In genomic region chr11:95046980-95047680, GRCm38 (mm10) we compare ENCODE assay signal across 7 mouse cellular contexts. TPM values are rescaled to one million over a fixed set of nuclear protein-coding genes. Genes with fewer than 3 reads are reported as not detected.
DNase-seq lines count a peak whose midpoint lies in the region; ATAC-seq lines count a peak whose summit lies in the region.

No protein-coding gene starts in this region.

- no peaks in the 10 kb centered on the region for H3K36me3 ChIP-seq in embryonic facial prominence, embryonic 14.5 days (ENCODE audit: control insufficient read depth, insufficient read depth, low read length)
- peaks cover 3% of the 10 kb centered on the region; the same call in 1 of the 2 replicates for H3K36me3 ChIP-seq in hindbrain, embryonic 16.5 days (ENCODE audit: control insufficient read depth, insufficient read depth, low read length)

- no peaks in the 10 kb centered on the region for H3K4me1 ChIP-seq in embryonic facial prominence, embryonic 14.5 days (ENCODE audit: control insufficient read depth, insufficient read depth, low read length)
- H3K4me1 ChIP-seq in hindbrain, embryonic 16.5 days (ENCODE audit: control insufficient read depth, insufficient read depth, low read depth, low read length) = no peaks in the 10 kb centered on the region

- no peak overlapping the region for H3K27ac ChIP-seq in embryonic facial prominence, embryonic 14.5 days (replicated peaks; ENCODE audit: low read depth, low read length)
- H3K27ac ChIP-seq in hindbrain, embryonic 16.5 days (ENCODE audit: low read depth, low read length) = no peak overlapping the region

- DNase-seq in 3T3-L1 (ENCODE audit: low read depth, low spot score) = peak; percentile 82
- peak; percentile 77 to 79 for DNase-seq in B cell, adult 2 months
- peak; percentile 58 to 65 for DNase-seq in adrenal gland, postnatal 36 days
- DNase-seq in embryonic facial prominence, embryonic 14.5 days (ENCODE audit: low spot score) = peak; percentile 82
- DNase-seq in lung, adult 18-20 months = peak; percentile 47 to 65
- peak; percentile 65 for DNase-seq in retina, postnatal 7 days (ENCODE audit: low read depth, low spot score)

- no peak for ATAC-seq in embryonic facial prominence, embryonic 14.5 days (ENCODE audit: low read depth)
- peak; percentile 50; the same call in 1 of the 2 replicates for ATAC-seq in hindbrain, embryonic 16.5 days

- H3K9me3 ChIP-seq in embryonic facial prominence, embryonic 14.5 days (ENCODE audit: control insufficient read depth, low read length) = no peaks in the 10 kb centered on the region
- H3K9me3 ChIP-seq in hindbrain, embryonic 16.5 days (ENCODE audit: control insufficient read depth, low read length) = no peaks in the 10 kb centered on the region

- H3K27me3 ChIP-seq in embryonic facial prominence, embryonic 14.5 days (replicated peaks; ENCODE audit: control insufficient read depth, insufficient read depth, low read length) = no peaks in the 10 kb centered on the region
- no peaks in the 10 kb centered on the region for H3K27me3 ChIP-seq in hindbrain, embryonic 16.5 days (replicated peaks; ENCODE audit: control insufficient read depth, insufficient read depth, low read length)

- H3K9ac ChIP-seq in embryonic facial prominence, embryonic 14.5 days (ENCODE audit: low read depth, low read length) = no peak overlapping the region
- H3K9ac ChIP-seq in hindbrain, embryonic 16.5 days (ENCODE audit: low read depth, low read length) = no peak overlapping the region

- 57% methylated on average over 9 of the region's 9 CpGs for WGBS in embryonic facial prominence, embryonic 14.5 days
- WGBS in hindbrain, embryonic 16.5 days = 54% methylated on average over 9 of the region's 9 CpGs

- H3K4me2 ChIP-seq in embryonic facial prominence, embryonic 14.5 days (ENCODE audit: low read depth, low read length) = no peak overlapping the region
- no peak overlapping the region for H3K4me2 ChIP-seq in hindbrain, embryonic 16.5 days (ENCODE audit: low read length)

- H3K4me3 ChIP-seq in embryonic facial prominence, embryonic 14.5 days (ENCODE audit: low read depth, low read length) = no peak overlapping the region
- no peak overlapping the region for H3K4me3 ChIP-seq in hindbrain, embryonic 16.5 days (ENCODE audit: low read length)

RNA-seq across cellular contexts. Expression of gene Pdk2, which starts 6.0 kb away (rescaled TPM):
- total RNA-seq in adrenal gland, postnatal 36 days (2021) = 100 to 1,000 TPM in 1 of 2 experiments, 10 to 100 TPM in 1; 70.0 to 103 TPM
- 37.8 and 41.6 TPM in 2 replicates for polyA plus RNA-seq in embryonic facial prominence, embryonic 14.5 days (2014; fragmentation: Nextera tagmentation; extraction: Ambion mirVana)
- 34.6 and 42.1 TPM in 2 replicates for polyA plus RNA-seq in hindbrain, embryonic 16.5 days (2015; fragmentation: Nextera tagmentation; extraction: Ambion mirVana)

RNA-seq across cellular contexts. Expression of gene Itga3, which starts 29.5 kb away (rescaled TPM):
- total RNA-seq in adrenal gland, postnatal 36 days (2021) = 10 to 100 TPM; 38.0 to 56.7 TPM
- 8.3 and 9.4 TPM in 2 replicates for polyA plus RNA-seq in embryonic facial prominence, embryonic 14.5 days (2014; fragmentation: Nextera tagmentation; extraction: Ambion mirVana)
- polyA plus RNA-seq in hindbrain, embryonic 16.5 days (2015; fragmentation: Nextera tagmentation; extraction: Ambion mirVana) = 16.7 and 19.3 TPM in 2 replicates

RNA-seq across cellular contexts. Expression of gene Samd14, which starts 37.5 kb away (rescaled TPM):
- total RNA-seq in adrenal gland, postnatal 36 days (2021) = 1 to 10 TPM; 3.2 to 3.4 TPM
- 21.9 and 29.0 TPM in 2 replicates for polyA plus RNA-seq in embryonic facial prominence, embryonic 14.5 days (2014; fragmentation: Nextera tagmentation; extraction: Ambion mirVana)
- polyA plus RNA-seq in hindbrain, embryonic 16.5 days (2015; fragmentation: Nextera tagmentation; extraction: Ambion mirVana) = 160 and 181 TPM in 2 replicates

RNA-seq across cellular contexts. Expression of gene Ppp1r9b, which starts 56.3 kb away (rescaled TPM):
- total RNA-seq in adrenal gland, postnatal 36 days (2021) = 100 to 1,000 TPM; 119 to 120 TPM
- 16.0 and 16.1 TPM in 2 replicates for polyA plus RNA-seq in embryonic facial prominence, embryonic 14.5 days (2014; fragmentation: Nextera tagmentation; extraction: Ambion mirVana)
- polyA plus RNA-seq in hindbrain, embryonic 16.5 days (2015; fragmentation: Nextera tagmentation; extraction: Ambion mirVana) = 17.8 and 18.8 TPM in 2 replicates
